In genomic region chr15:31529103-31529502, GRCm38 (mm10) we compare ENCODE assay signal across 8 mouse cellular contexts. TPM values are rescaled to one million over a fixed set of nuclear protein-coding genes. Genes with fewer than 3 reads are reported as not detected.
A peak's percentile ranks its signal among the peaks of the same experiment; 100 is the strongest.
DNase-seq lines count a peak whose midpoint lies in the region; ATAC-seq and TF ChIP-seq lines count a peak whose summit lies in the region.

No protein-coding gene starts in this region.

- TF ChIP-seq CTCF in E14TG2a.4 (conservative IDR thresholded peaks at IDR 0.05; ENCODE audit: low read length), result no peak
- TF ChIP-seq CTCF in forebrain, postnatal 0 days (IDR thresholded peaks at IDR 0.05; ENCODE audit: low read depth), result no peak

- no peaks in the 10 kb centered on the region for H3K9me3 ChIP-seq in heart, embryonic 10.5 days
- H3K9me3 ChIP-seq in E14TG2a.4 (ENCODE audit: low read length), result no peaks in the 10 kb centered on the region; the same call in 1 of the 2 replicates
- no peaks in the 10 kb centered on the region for H3K9me3 ChIP-seq in forebrain, postnatal 0 days (ENCODE audit: low read length)
- H3K9me3 ChIP-seq in liver, embryonic 16.5 days (replicated peaks; ENCODE audit: control insufficient read depth, low read length), result no peaks in the 10 kb centered on the region

- 49% methylated on average over 6 of the region's 6 CpGs for WGBS in heart, embryonic 10.5 days
- WGBS in forebrain, postnatal 0 days, result 24% methylated on average over 6 of the region's 6 CpGs
- 25% methylated on average over 6 of the region's 6 CpGs for WGBS in liver, embryonic 16.5 days (ENCODE audit: insufficient replicate concordance)

- H3K36me3 ChIP-seq in heart, embryonic 10.5 days, result peaks cover 5% of the 10 kb centered on the region; the same call in 1 of the 2 replicates
- H3K36me3 ChIP-seq in E14TG2a.4 (ENCODE audit: insufficient read depth, low read length), result peaks cover 12% of the 10 kb centered on the region
- H3K36me3 ChIP-seq in forebrain, postnatal 0 days (ENCODE audit: insufficient read depth), result no peaks in the 10 kb centered on the region
- H3K36me3 ChIP-seq in liver, embryonic 16.5 days (ENCODE audit: control insufficient read depth, insufficient read depth), result no peaks in the 10 kb centered on the region

- H3K9ac ChIP-seq in forebrain, postnatal 0 days, result peak overlapping the region; percentile 90; the same call in 1 of the 2 replicates
- H3K9ac ChIP-seq in liver, embryonic 16.5 days (ENCODE audit: low read depth, low read length), result peak overlapping the region; percentile 41

- no peak for DNase-seq in heart, embryonic 10.5 days (ENCODE audit: low spot score)
- no peak for DNase-seq in heart, adult 9 months (ENCODE audit: low spot score in 2 of 2)
- DNase-seq in forebrain, postnatal 0 days, result no peak
- no peak for DNase-seq in ovary, postnatal 14 days (ENCODE audit: low spot score)
- DNase-seq in kidney, postnatal 10 days, result no peak

- no peak overlapping the region for H3K27ac ChIP-seq in heart, embryonic 10.5 days
- no peak overlapping the region for H3K27ac ChIP-seq in forebrain, postnatal 0 days (ENCODE audit: low read depth, low read length)
- no peak overlapping the region for H3K27ac ChIP-seq in liver, embryonic 16.5 days (ENCODE audit: low read length)

- H3K4me2 ChIP-seq in forebrain, postnatal 0 days (ENCODE audit: low read depth), result peak overlapping the region; percentile 67
- peak overlapping the region; percentile 64 for H3K4me2 ChIP-seq in liver, embryonic 16.5 days (ENCODE audit: low read depth, low read length)

- H3K4me1 ChIP-seq in heart, embryonic 10.5 days, result peaks cover 20% of the 10 kb centered on the region
- peaks cover 34% of the 10 kb centered on the region for H3K4me1 ChIP-seq in E14TG2a.4 (replicated peaks; ENCODE audit: low read depth, low read length)
- H3K4me1 ChIP-seq in forebrain, postnatal 0 days (ENCODE audit: insufficient read depth), result peaks cover 10% of the 10 kb centered on the region
- H3K4me1 ChIP-seq in liver, embryonic 16.5 days (ENCODE audit: control insufficient read depth, low read depth, low read length), result peaks cover 23% of the 10 kb centered on the region

- peak overlapping the region; percentile 94 for H3K4me3 ChIP-seq in heart, embryonic 10.5 days
- peak overlapping the region; percentile 90 for H3K4me3 ChIP-seq in E14TG2a.4 (replicated peaks; ENCODE audit: low read length)
- peak overlapping the region; percentile 98 for H3K4me3 ChIP-seq in forebrain, postnatal 0 days (ENCODE audit: low read depth, low read length)
- peak overlapping the region; percentile 85 for H3K4me3 ChIP-seq in liver, embryonic 16.5 days (ENCODE audit: low read depth, low read length)

- no peak for ATAC-seq in forebrain, postnatal 0 days
- ATAC-seq in liver, embryonic 16.5 days (ENCODE audit: low read depth), result no peak
- no peak for ATAC-seq in cerebellum, adult (ENCODE audit: insufficient number of reproducible peaks, low FRiP score, low TSS enrichment)

- no peaks in the 10 kb centered on the region for H3K27me3 ChIP-seq in heart, embryonic 10.5 days (ENCODE audit: insufficient read depth, poor library complexity, severe bottlenecking)
- no peaks in the 10 kb centered on the region for H3K27me3 ChIP-seq in E14TG2a.4 (ENCODE audit: insufficient read depth, low read length)
- H3K27me3 ChIP-seq in forebrain, postnatal 0 days (ENCODE audit: insufficient read depth, low read length), result no peaks in the 10 kb centered on the region
- H3K27me3 ChIP-seq in liver, embryonic 16.5 days (ENCODE audit: control insufficient read depth, insufficient read depth, low read depth, low read length), result no peaks in the 10 kb centered on the region

RNA-seq across cellular contexts. Expression of gene March6, which starts 1.8 kb away (rescaled TPM):
- polyA plus RNA-seq in heart, embryonic 10.5 days (2016; fragmentation: Nextera tagmentation; extraction: Ambion mirVana), result 30.5 and 37.3 TPM in 2 replicates
- 149 and 209 TPM in 2 replicates for total RNA-seq in forebrain, postnatal 0 days (2014; rRNA removed)
- 38.4 and 60.2 TPM in 2 replicates for polyA plus RNA-seq in forebrain, postnatal 0 days (2015; fragmentation: Nextera tagmentation; extraction: Ambion mirVana)
- polyA plus RNA-seq in liver, embryonic 16.5 days (2015; fragmentation: Nextera tagmentation; extraction: Ambion mirVana), result 15.8 TPM in 2 replicates

RNA-seq across cellular contexts. Expression of gene Cmbl, which starts 36.1 kb away (rescaled TPM):
- polyA plus RNA-seq in heart, embryonic 10.5 days (2016; fragmentation: Nextera tagmentation; extraction: Ambion mirVana), result 7.3 and 8.4 TPM in 2 replicates
- total RNA-seq in forebrain, postnatal 0 days (2014; rRNA removed), result 26.3 and 27.2 TPM in 2 replicates
- polyA plus RNA-seq in forebrain, postnatal 0 days (2015; fragmentation: Nextera tagmentation; extraction: Ambion mirVana), result 19.9 and 20.9 TPM in 2 replicates
- polyA plus RNA-seq in liver, embryonic 16.5 days (2015; fragmentation: Nextera tagmentation; extraction: Ambion mirVana), result 12.7 and 16.4 TPM in 2 replicates
